Mouse (Mus musculus) c-Kit-positive CD71-positive TER-119-positive erythroid progenitor cells, embryonic 14.5 days (primary cell): ENCODE results near the gene Fnbp1.
A peak's percentile ranks its signal among the peaks of the same experiment; 100 is the strongest.

Source experiments
- DNase-seq: peaks from one replicate; pipeline ENCODE4 v3.0.0-alpha.2; 2013; ENCODE audit warnings: low spot score

Fnbp1 gene

GRCm38 (mm10) chr2:31067696-31068245 is 74.0 kb downstream of the Fnbp1 start:
- DNase-seq = no peak

GRCm38 (mm10) chr2:31067059-31067595 is 74.7 kb downstream of the Fnbp1 start:
- DNase-seq = no peak

DNA sequence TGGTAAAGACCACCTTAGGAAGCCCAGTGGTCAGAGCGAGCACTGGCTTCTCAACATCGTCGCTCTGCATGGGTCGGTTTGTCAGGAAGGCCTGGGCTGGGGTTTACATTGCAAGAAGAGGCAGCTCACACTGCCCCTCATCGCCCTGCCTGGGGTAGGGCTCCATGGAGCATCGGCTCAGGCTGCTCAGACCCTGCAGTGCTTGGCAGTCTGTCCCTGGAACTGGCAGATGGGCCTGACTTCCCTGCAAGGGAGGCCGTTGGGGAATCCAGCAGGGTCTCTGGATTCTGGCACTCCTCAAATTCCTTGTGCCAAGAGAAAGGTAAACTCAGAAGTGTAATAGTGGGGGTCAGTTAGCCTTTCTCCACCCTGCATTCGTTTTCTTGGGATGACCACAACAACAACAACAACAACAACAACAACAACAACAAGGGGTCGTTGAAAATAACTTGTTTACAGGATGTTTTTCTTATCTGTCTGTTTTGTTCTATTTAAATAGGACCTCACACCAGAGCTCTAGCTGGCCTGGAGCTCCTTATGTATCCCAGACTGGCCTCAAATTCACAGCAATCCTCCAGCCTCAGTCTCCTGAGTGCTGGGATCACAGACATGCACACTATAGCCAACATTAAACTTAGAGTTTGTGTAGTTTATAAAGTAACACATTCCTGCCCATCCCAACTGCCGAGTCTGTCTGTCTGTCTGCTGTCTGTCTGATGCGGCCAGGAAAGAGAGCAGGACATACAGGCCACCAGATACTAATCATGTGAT is 75.6 kb downstream of the Fnbp1 start:
- DNase-seq = no peak

DNA sequence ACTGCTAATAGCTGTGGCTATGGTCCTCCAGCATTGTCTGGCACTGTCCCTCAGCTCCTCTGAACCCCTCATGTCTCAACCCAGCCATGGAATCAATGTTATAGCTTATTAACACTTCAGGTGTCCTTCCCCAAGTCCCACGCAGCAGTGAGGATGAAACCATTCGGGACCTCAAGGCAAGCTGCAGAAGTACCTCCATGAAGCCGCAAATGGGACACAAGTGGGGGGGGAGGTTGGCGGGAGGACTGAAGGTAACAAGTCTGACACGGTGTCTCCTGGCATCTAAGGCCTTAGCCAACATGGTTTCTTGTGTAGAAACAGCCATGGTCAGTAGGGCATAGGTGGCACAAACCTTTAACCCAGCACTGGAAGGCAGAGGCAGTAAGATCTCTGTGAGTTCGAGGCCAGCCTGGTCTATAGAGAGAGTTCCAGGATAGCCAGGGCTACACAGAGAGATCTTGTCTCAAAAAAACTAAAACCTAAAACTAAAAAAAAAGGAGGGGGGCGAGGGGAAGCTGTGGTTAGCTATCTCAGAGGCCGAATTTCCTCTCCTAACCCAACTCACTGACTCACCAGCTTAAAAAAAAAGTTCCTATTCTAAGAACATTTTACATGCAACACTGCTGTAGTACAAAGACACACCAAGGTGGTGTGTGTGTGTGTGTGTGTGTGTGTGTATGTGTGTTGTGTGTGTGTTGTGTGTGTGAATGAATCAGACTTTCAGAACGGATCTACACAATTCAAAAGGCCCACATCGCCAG is 79.8 kb downstream of the Fnbp1 start:
- peak; percentile 10 for DNase-seq

- DNase-seq = peak; percentile 22
Observed at GRCm38 (mm10) chr2:31060787-31061730, 80.7 kb downstream of the Fnbp1 start.

- DNase-seq = no peak
Observed at GRCm38 (mm10) chr2:31060271-31060670, 81.5 kb downstream of the Fnbp1 start.

- no peak for DNase-seq
Observed at GRCm38 (mm10) chr2:31058443-31058842, 83.4 kb downstream of the Fnbp1 start.

- no peak for DNase-seq
Observed at GRCm38 (mm10) chr2:31057549-31058177, 84.1 kb downstream of the Fnbp1 start.

- no peak for DNase-seq
Observed at GRCm38 (mm10) chr2:31056070-31056469, 85.7 kb downstream of the Fnbp1 start.

DNA sequence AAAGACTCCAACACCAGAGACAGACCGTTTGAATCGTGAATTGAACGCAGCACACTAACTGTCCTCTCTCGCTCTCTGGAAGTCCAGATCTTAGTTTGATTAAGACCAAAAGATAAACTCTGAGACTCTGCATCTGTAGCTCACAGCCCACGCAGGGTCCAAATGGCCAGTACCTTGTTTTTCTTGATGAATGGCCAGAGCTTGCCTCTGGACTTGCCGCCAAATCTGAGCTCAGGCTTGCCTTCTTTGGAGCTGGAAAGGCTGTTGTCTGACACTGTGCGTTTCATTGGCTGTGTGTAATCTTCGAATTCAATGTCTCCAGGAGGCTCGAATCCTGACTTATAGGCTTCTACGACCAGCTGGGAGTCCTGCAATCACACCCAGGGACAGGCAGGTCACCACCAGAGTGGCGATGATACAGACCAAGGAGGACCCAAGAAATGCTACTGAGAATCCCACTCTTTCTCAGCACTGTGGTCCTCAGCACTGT is 87.9 kb downstream of the Fnbp1 start:
- no peak for DNase-seq

GRCm38 (mm10) chr2:31053426-31053825 is 88.4 kb downstream of the Fnbp1 start:
- no peak for DNase-seq

GRCm38 (mm10) chr2:31052441-31052840 is 89.4 kb downstream of the Fnbp1 start:
- DNase-seq = no peak

GRCm38 (mm10) chr2:31048037-31048436 is 93.8 kb downstream of the Fnbp1 start:
- no peak for DNase-seq

GRCm38 (mm10) chr2:31043856-31044255 is 98.0 kb downstream of the Fnbp1 start:
- DNase-seq = no peak

- DNase-seq = no peak
Observed at GRCm38 (mm10) chr2:31042881-31043280, 98.9 kb downstream of the Fnbp1 start.

- no peak for DNase-seq
Observed at GRCm38 (mm10) chr2:31041386-31041785, 100.4 kb downstream of the Fnbp1 start.

GRCm38 (mm10) chr2:31040487-31040886 is 101.3 kb downstream of the Fnbp1 start:
- DNase-seq = no peak

DNA sequence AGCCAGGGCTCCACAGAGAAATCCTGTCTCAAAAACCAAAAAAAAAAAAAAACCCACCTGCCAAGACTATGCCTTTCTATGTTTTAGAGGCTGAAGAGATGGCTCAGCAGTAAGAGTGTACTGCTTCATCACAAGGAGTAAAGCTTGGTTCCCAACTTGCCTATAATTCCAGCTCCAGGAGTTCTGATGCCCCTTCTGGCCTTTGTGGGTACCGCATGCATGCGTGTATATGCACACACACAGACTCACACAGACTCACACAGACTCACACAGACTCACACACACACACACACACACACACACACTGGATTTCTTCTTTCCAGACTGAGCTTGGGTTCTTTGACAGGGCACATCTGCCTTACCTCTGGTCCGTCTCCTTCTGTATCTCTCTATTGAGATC is 101.8 kb downstream of the Fnbp1 start:
- no peak for DNase-seq

DNA sequence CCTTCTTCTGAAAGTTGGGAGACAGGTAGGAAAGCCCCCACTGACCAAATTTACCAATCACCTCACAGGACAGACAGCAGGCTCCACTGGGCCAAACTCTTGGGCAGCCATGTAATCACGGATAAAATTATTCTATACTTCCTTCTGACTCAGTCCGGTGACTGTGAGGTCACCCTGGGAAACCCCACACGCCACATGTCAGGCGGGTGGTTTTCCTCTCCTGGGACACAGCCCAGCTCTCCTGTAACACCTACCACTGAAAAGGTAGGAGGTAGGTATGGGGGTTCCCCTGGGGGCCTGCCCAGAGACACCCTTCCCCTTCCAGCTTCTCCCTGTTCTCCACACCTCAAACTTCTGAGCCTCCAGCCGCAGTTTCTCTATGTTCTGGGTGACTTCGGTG is 105.0 kb downstream of the Fnbp1 start:
- DNase-seq = no peak

DNA sequence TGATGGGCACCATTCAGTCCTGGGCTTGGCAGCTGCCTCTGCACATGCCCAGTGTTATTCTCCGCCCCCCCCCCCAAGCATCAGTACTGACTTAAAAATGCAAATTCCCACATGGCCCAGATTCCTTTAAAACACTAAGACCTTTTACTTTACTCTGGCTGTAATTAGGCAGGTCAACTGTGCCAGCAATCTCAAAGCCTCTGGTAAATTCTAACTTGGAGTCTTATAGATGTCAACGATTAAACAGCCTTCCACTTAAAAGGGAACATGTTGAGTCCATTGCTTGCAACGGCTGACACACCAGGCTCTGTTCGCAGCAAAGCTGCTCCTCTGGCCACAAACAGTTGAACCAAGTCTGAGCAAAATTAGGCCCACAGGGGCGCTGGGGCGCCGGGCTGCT is 109.8 kb downstream of the Fnbp1 start:
- no peak for DNase-seq

GRCm38 (mm10) chr2:31026642-31027041 is 115.2 kb downstream of the Fnbp1 start:
- DNase-seq = no peak
